Mouse (Mus musculus) liver, embryonic 11.5 days (tissue): ENCODE results near the gene Farp1. TPM values are rescaled to one million over a fixed set of nuclear protein-coding genes. Genes with fewer than 3 reads are reported as not detected.

ENCODE experiments used
- ATAC-seq: fragments of 200-750 bp; cut with Nextera tagmentation; replicated peaks from 2 replicates; pipeline ENCODE4 v1.8.0; 2017; ENCODE audit warnings: moderate number of reproducible peaks, mild to moderate bottlenecking, moderate TSS enrichment, moderate library complexity; ENCODE audit not compliant: low FRiP score
- DNase-seq: peaks from one replicate; pipeline ENCODE4 v3.0.0-alpha.2; 2017; ENCODE audit warnings: low spot score
- H3K27ac ChIP-seq: fragments of 300-500 bp; sonication (generic); 2 replicates; pipeline ENCODE4 v1.5.1; 2014; ENCODE audit warnings: mild to moderate bottlenecking, low read depth, low read length, control low read depth
- H3K27me3 ChIP-seq: fragments of 300-500 bp; sonication (generic); replicated peaks from 2 replicates; pipeline ENCODE4 v1.6.1; 2014; ENCODE audit warnings: low read length, mixed read lengths; ENCODE audit not compliant: control insufficient read depth, insufficient read depth
- H3K36me3 ChIP-seq: fragments of 300-500 bp; sonication (generic); 2 replicates; pipeline ENCODE4 v1.6.1; 2014; ENCODE audit warnings: mild to moderate bottlenecking, low read length, moderate library complexity, mixed read lengths; ENCODE audit not compliant: control insufficient read depth, insufficient read depth
- H3K4me1 ChIP-seq: fragments of 300-500 bp; sonication (generic); replicated peaks from 2 replicates; pipeline ENCODE4 v1.6.1; 2014; ENCODE audit warnings: low read length, mixed read lengths; ENCODE audit not compliant: control insufficient read depth, insufficient read depth
- H3K4me2 ChIP-seq: fragments of 300-500 bp; sonication (generic); 2 replicates; pipeline ENCODE4 v1.6.1; 2014; ENCODE audit warnings: mild to moderate bottlenecking, control low read depth, moderate library complexity
- H3K4me3 ChIP-seq: fragments of 300-500 bp; sonication (generic); 2 replicates; pipeline ENCODE4 v1.5.1; 2014; ENCODE audit warnings: low read depth, low read length, control low read depth
- H3K9ac ChIP-seq: fragments of 300-500 bp; sonication (generic); 2 replicates; pipeline ENCODE4 v1.6.1; 2014; ENCODE audit warnings: low read depth, low read length, control low read depth
- H3K9me3 ChIP-seq: fragments of 300-500 bp; sonication (generic); 2 replicates; pipeline ENCODE4 v1.6.1; 2016; ENCODE audit warnings: low read length, inconsistent platforms, mixed read lengths; ENCODE audit not compliant: control insufficient read depth
- WGBS: fragments of 180-500 bp; shearing (Covaris S2); extraction: QIAGEN DNeasy Blood & Tissue Kit; methylation state at CpG from one replicate; pipeline ENCODE4 v1.1.7; 2014; 5-methylcytosine and 5-hydroxymethylcytosine counted together
- polyA plus RNA-seq: library from polyadenylated mRNA; unstranded; fragments of >200 nt; fragmentation: Nextera tagmentation; extraction: Ambion mirVana; gene quantifications from 2 replicates; pipeline ENCODE4 v1.2.1, GENCODE M21; 2014

The Farp1 gene
- polyA plus RNA-seq, 1 experiment from 2014 or later, result 17.6 TPM

DNA sequence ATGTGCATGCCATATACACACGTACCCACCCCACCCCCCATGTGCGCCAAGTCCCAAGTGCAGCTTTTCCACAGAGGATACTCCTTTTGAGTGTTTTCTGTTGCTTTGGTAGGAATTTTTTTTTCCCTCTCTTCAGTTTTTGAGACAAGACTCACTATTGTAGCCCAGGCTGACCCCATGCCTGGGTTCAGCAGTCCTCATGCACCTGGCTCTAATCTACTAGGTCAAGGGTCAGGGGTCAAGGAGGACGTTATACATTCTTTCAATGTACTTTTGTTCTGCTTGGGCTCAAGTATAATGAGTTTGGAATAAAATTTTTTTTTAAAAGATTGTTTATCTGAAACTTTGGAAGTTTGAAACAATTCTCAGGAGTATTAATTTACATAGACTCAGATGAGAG, 48.4 kb downstream of the Farp1 start:
- H3K4me3 ChIP-seq, result no peak overlapping the region

DNA sequence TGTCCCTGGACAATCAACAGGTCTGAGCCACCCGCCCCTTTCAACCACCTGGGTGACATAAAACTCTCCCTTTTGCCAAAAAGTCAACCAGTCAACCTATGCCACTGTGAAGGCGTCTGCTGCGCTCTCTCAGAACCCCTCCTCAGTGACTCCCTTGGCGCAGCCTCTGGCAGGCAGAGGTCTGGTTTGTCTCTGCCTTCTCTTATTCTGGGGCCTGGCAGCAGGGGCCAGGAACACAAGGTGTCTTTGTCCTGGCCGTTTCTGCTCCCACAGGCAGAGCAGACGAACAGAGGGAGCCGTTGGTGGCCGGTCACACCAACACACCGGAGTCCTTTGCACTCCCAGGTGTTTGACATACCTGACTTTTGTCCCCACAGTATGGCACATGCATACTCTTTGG, 57.5 kb downstream of the Farp1 start:
- DNase-seq, result no peak
- ATAC-seq, result no peak
- 78% methylated on average over 9 of the region's 9 CpGs for WGBS

More for the DNA sequence above, 48.4 kb downstream of the Farp1 start:
- H3K9me3 ChIP-seq, result 0 out of 2 replicates have a peak, but pooled peaks cover 2% of the 10 kb centered on the region
- no peak overlapping the region for H3K9ac ChIP-seq
- ATAC-seq (no peak), DNase-seq (no peak)
- WGBS, result 77% methylated on average over 3 of the region's 3 CpGs
- H3K4me1 ChIP-seq, result no peaks in the 10 kb centered on the region
- H3K27me3 ChIP-seq, result no peaks in the 10 kb centered on the region
- peaks cover 4% of the 10 kb centered on the region; the same call in 1 of the 2 replicates for H3K36me3 ChIP-seq
- H3K4me2 ChIP-seq, result no peak overlapping the region
- H3K27ac ChIP-seq, result no peak overlapping the region

DNA sequence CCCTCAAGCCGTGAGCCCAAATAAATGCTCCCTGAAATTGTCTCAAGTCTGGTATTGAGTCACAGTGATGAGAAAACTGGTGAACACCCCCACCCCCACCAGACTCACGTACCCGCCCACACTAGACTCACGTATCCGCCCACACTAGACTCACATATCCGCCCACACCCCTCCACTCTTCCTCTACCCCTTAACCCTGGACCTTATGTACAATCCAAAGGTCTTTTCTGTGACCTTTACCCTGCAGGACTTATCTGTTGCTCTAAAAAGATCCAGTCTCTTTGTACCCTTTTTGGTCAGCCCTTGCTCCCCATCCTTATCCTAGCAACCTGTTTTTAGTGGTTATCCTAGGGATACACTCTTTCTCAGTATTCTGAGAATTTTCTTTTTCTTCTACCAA, 58.9 kb downstream of the Farp1 start:
- no peak overlapping the region for H3K9ac ChIP-seq
- peaks cover 11% of the 10 kb centered on the region for H3K36me3 ChIP-seq
- no peak overlapping the region for H3K27ac ChIP-seq
- peak; percentile 46; the same call in 1 of the 2 replicates for ATAC-seq
- no peak overlapping the region for H3K4me3 ChIP-seq
- H3K4me2 ChIP-seq, result no peak overlapping the region
- DNase-seq, result no peak
- H3K27me3 ChIP-seq, result no peaks in the 10 kb centered on the region
- H3K9me3 ChIP-seq, result no peaks in the 10 kb centered on the region; the same call in 1 of the 2 replicates
- 86% methylated on average over 6 of the region's 6 CpGs for WGBS
- no peaks in the 10 kb centered on the region; the same call in 1 of the 2 replicates for H3K4me1 ChIP-seq

More for the DNA sequence above, 57.5 kb downstream of the Farp1 start:
- Histone ChIP-seq H3K36me3 (peaks cover 15% of the 10 kb centered on the region), H3K27ac (no peak overlapping the region), H3K9me3 (peaks cover 3% of the 10 kb centered on the region; the same call in 1 of the 2 replicates), H3K9ac (no peak overlapping the region), H3K4me1 (no peaks in the 10 kb centered on the region; the same call in 1 of the 2 replicates), H3K27me3 (no peaks in the 10 kb centered on the region), H3K4me2 (no peak overlapping the region), H3K4me3 (no peak overlapping the region)

DNA sequence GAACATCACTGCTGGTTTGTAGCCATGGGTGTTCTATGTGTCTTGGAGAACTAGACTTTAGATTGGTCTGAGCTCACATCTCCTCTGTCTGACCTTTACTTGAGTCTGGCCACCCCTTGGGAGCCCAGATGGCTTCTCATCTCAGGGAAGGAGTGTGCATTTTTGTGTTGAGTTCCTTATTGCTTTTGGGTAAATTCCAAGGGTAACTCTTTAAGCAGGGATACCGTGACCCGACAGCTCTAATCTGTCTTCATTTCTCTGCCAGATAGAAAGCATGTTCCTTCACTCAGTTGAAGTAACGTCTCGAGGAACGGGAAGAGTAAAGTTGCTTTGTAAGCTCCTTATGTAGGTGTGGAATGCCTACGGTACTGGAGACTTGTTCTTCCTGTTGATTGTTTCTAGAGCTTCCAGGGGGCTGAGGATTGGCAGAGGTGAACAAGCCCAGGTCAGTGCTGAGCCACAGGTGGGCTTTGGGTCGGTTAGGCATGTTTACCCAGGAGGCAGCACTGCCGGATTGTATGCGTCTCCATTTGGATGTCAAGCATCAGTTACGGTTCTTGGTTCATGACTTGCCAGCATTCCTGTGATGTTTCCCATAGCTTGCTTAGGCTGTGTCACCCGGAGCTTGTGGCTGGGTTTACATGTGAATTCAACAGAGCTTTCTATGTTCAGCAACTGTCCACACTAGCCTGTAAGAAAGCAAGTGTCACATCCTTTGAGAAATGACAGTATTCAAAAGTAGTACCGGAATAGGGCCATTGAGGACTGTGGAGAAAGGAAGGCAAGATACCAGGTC, 62.8 kb downstream of the Farp1 start:
- Histone ChIP-seq H3K4me1 (peaks cover 3% of the 10 kb centered on the region), H3K9me3 (no peaks in the 10 kb centered on the region), H3K27me3 (no peaks in the 10 kb centered on the region), H3K4me3 (no peak overlapping the region), H3K9ac (no peak overlapping the region), H3K4me2 (no peak overlapping the region), H3K36me3 (peaks cover 3% of the 10 kb centered on the region; the same call in 1 of the 2 replicates), H3K27ac (no peak overlapping the region)
- DNase-seq (no peak), ATAC-seq (no peak)
- 78% methylated on average over 12 of the region's 12 CpGs for WGBS

DNA sequence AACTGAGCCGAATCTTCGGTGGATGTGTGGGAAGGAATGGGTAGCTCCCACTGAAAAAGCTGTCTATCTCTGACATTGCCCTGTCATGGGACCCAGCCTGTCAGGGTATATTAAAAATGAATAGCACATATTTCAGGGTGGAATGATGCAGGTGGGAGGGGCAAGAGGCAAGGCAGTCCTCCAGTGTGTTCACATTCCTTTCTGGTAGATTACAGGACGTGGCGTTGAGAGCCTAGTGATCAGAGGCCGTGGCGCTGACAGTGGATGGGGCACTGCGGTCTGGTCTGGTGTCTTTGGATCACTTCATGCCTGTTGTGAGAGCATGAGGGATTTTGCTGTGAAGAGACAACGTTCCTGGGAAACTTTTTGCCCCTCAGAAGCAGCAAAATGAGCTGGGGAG, 64.1 kb downstream of the Farp1 start:
- WGBS, result 70% methylated on average over 8 of the region's 8 CpGs
- Histone ChIP-seq H3K27ac (no peak overlapping the region), H3K9ac (no peak overlapping the region), H3K4me2 (no peak overlapping the region), H3K4me3 (no peak overlapping the region), H3K9me3 (no peaks in the 10 kb centered on the region), H3K36me3 (peaks cover 3% of the 10 kb centered on the region; the same call in 1 of the 2 replicates), H3K4me1 (peaks cover 3% of the 10 kb centered on the region), H3K27me3 (no peaks in the 10 kb centered on the region)
- ATAC-seq (no peak), DNase-seq (no peak)

DNA sequence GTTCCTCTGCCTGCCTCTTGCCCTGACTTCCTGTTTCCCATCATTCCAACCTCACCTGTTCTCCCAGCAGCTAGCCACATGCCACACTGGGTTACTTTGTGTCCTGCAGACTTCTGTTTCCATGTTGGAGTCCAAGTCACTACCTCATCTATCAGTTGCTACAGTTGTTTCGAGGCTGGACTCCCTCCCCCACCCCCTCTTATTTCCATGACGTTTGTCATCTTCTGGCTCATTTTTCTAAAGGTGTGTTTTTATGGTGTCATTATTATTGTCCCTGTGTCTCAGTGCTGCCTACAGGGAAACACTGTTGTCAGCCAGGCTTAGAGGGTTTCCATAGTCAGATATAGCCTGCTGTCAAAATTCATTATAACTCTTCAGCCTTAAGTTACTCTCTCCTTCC, 64.9 kb downstream of the Farp1 start:
- Histone ChIP-seq H3K9me3 (no peaks in the 10 kb centered on the region), H3K4me3 (no peak overlapping the region), H3K27me3 (no peaks in the 10 kb centered on the region), H3K4me1 (peaks cover 3% of the 10 kb centered on the region), H3K4me2 (no peak overlapping the region), H3K9ac (no peak overlapping the region), H3K27ac (no peak overlapping the region), H3K36me3 (peaks cover 3% of the 10 kb centered on the region; the same call in 1 of the 2 replicates)
- ATAC-seq (no peak), DNase-seq (no peak)
- WGBS, result 55% methylated on average over 2 of the region's 2 CpGs

DNA sequence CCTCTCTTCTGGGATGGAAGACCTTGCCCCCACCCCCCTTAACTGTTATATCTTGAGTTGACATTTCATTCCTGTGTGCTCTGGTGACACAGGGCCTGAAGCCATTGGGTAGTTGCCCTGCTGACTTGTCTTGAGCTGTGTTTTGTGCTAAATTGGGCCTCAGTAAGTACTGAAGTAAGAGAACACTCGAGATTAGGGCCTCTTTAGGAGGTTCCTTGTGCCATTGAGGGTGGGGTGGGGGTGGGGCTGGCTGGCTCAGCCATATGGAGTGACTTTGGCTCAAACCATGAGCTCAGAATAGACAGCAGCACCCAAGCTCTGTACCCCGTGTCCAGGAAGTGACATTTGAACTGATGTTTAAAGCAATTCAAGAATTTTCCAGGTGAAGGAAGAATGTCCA, 65.8 kb downstream of the Farp1 start:
- no peaks in the 10 kb centered on the region for H3K9me3 ChIP-seq
- H3K27ac ChIP-seq, result no peak overlapping the region
- no peaks in the 10 kb centered on the region for H3K27me3 ChIP-seq
- no peak overlapping the region for H3K9ac ChIP-seq
- no peak overlapping the region for H3K4me2 ChIP-seq
- H3K4me1 ChIP-seq, result peaks cover 5% of the 10 kb centered on the region
- no peak for DNase-seq
- WGBS, result 35% methylated on average over 2 of the region's 2 CpGs
- no peak overlapping the region for H3K4me3 ChIP-seq
- peaks cover 3% of the 10 kb centered on the region; the same call in 1 of the 2 replicates for H3K36me3 ChIP-seq
- ATAC-seq, result no peak

DNA sequence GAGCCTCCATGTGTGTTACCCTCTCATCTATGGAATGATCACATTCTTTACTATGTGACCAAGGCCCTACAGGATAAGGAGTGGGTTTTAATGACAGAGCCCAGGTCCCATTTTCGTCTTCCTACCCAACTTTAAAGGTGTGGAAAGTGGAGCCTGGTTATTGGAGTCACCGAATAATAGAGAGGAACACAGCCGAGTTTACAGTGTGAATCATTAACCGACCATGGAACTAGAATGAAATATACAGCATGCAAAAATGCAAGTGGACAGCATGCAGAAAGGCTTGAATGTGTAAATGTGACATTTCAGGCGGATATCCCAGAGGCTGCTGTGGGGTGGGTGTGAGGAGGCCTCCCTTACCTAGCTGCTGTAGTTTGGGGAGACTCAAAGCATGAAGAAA, 66.5 kb downstream of the Farp1 start:
- Histone ChIP-seq H3K4me2 (no peak overlapping the region), H3K4me1 (peaks cover 10% of the 10 kb centered on the region), H3K9me3 (no peaks in the 10 kb centered on the region), H3K27ac (no peak overlapping the region), H3K4me3 (no peak overlapping the region), H3K27me3 (no peaks in the 10 kb centered on the region), H3K36me3 (peaks cover 3% of the 10 kb centered on the region; the same call in 1 of the 2 replicates), H3K9ac (no peak overlapping the region)
- WGBS, result 73% methylated on average over 5 of the region's 5 CpGs
- ATAC-seq (no peak), DNase-seq (no peak)

DNA sequence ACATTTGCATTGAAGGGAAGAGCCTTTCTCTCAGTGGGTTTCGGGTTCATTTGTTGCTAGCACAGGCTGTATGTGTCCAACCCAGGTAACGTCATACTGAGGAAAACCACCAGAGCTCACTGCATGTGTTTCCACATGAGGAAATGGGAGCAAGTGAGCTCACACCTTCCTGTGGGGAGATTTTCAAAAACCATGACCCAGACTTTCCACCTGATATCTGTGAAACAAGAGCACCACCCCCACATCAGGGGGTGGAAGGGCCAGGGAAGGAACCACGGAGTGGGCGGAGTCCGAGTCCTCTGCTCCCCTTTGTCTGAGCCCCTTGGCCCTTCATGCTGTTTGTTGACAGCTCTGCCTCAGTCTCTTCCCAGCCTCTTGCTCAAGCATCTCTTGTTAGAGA, 67.6 kb downstream of the Farp1 start:
- no peak overlapping the region for H3K9ac ChIP-seq
- ATAC-seq (no peak), DNase-seq (no peak)
- H3K4me1 ChIP-seq, result peaks cover 18% of the 10 kb centered on the region
- H3K4me3 ChIP-seq, result no peak overlapping the region
- H3K4me2 ChIP-seq, result no peak overlapping the region
- H3K27me3 ChIP-seq, result no peaks in the 10 kb centered on the region
- H3K36me3 ChIP-seq, result peaks cover 3% of the 10 kb centered on the region; the same call in 1 of the 2 replicates
- 74% methylated on average over 5 of the region's 5 CpGs for WGBS
- H3K27ac ChIP-seq, result no peak overlapping the region
- no peaks in the 10 kb centered on the region for H3K9me3 ChIP-seq
